Mouse (Mus musculus): ENCODE results near the gene Lrrc8d.

DNA sequence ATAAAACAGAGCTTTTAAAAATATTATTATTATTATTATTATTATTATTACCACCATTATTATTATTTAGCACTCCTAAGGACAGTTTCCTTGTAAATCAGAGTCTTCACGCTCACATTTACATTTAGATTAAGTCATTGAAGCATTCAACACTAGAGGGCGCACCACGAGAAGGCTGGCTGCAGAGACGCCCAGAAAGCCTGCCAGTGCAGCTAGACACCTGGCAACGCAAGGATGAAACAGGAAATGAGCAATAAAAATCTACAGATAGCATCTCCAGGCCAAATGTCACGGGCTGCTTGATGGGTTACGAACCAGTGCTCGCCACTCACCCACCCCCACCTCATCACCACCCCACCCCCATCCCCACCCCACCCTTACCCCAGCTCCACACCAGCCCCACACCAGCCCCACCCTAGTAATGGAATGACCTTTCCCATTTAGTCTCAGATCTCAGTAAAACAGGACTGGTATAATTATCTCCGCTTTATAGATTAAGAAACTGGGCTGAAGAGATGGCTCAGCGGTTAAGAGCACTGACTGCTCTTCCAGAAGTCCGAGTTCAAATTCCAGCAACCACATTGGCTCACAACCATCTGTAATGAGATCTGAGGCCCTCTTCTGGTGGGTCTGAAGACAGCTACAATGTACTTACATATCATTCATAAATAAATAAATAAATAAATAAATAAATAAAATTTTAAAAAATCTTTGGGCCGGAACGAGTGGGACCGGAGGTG lies 14.7 kb upstream of the Lrrc8d start:
- TF ChIP-seq GATA1 (IDR thresholded peaks at IDR 0.05; ENCODE audit: borderline replicate concordance, low read length) (no peak), FLI1 (IDR thresholded peaks at IDR 0.05; ENCODE audit: low read length) (no peak)

All from megakaryocyte, embryonic 14.5 days (primary cell).